Mouse (Mus musculus) CH12.LX (cell line): ENCODE results near the gene Trim40.

Experiments
- CHD1 ChIP-seq: IDR thresholded peaks from 2 replicates; pipeline ENCODE4 v1.6.1; 2012; ENCODE audit warnings: low read depth, low read length, improper control_type of control experiment, inconsistent platforms
- CTCF ChIP-seq, 2 experiments: IDR thresholded peaks in 1 of 2; conservative IDR thresholded peaks in 1 of 2; 2 replicates each; pipeline ENCODE4 v1.5.1; 2011 to 2012; ENCODE audit warnings: low read depth in 2 of 2, low read length in 2 of 2, improper control_type of control experiment in 1 of 2, inconsistent platforms in 1 of 2, mild to moderate bottlenecking in 1 of 2, moderate library complexity in 1 of 2
- EP300 ChIP-seq: IDR thresholded peaks from 2 replicates; pipeline ENCODE4 v1.6.1; 2011; ENCODE audit warnings: low read length, improper control_type of control experiment
- KAT2A ChIP-seq: IDR thresholded peaks from 2 replicates; pipeline ENCODE4 v1.6.1; 2012; ENCODE audit warnings: low read length, improper control_type of control experiment, inconsistent platforms; ENCODE audit not compliant: insufficient replicate concordance
- MAFK ChIP-seq: IDR thresholded peaks from 2 replicates; pipeline ENCODE4 v1.6.1; 2011; ENCODE audit warnings: low read length, improper control_type of control experiment; ENCODE audit not compliant: insufficient replicate concordance
- MAX ChIP-seq: IDR thresholded peaks from 2 replicates; pipeline ENCODE4 v1.6.1; 2011; ENCODE audit warnings: low read length, improper control_type of control experiment
- MYC ChIP-seq: IDR thresholded peaks from 2 replicates; pipeline ENCODE4 v1.6.1; 2011; ENCODE audit warnings: low read depth, mild to moderate bottlenecking, improper control_type of control experiment, low read length
- POLR2A ChIP-seq: IDR thresholded peaks from 2 replicates; pipeline ENCODE4 v1.6.1; 2011; ENCODE audit warnings: low read depth, mild to moderate bottlenecking, improper control_type of control experiment, low read length
- POLR2AphosphoS2 ChIP-seq: IDR thresholded peaks from 2 replicates; pipeline ENCODE4 v1.6.1; 2011; ENCODE audit warnings: low read depth, low read length, improper control_type of control experiment
- SIN3A ChIP-seq: IDR thresholded peaks from 2 replicates; pipeline ENCODE4 v1.6.1; 2012; ENCODE audit warnings: low read length, improper control_type of control experiment, inconsistent platforms
- TBP ChIP-seq: conservative IDR thresholded peaks from 2 replicates; pipeline ENCODE4 v1.6.1; 2011; ENCODE audit warnings: low read depth, low read length, improper control_type of control experiment
- UBTF ChIP-seq: IDR thresholded peaks from 2 replicates; pipeline ENCODE4 v1.6.1; 2012; ENCODE audit warnings: low read depth, mild to moderate bottlenecking, inconsistent platforms, low read length, improper control_type of control experiment, moderate library complexity
- USF2 ChIP-seq: conservative IDR thresholded peaks from 2 replicates; pipeline ENCODE4 v1.6.1; 2011; ENCODE audit warnings: low read depth, low read length, improper control_type of control experiment
- ZKSCAN1 ChIP-seq: IDR thresholded peaks from 2 replicates; pipeline ENCODE4 v1.6.1; 2012; ENCODE audit warnings: low read depth, inconsistent platforms, low read length, improper control_type of control experiment, borderline replicate concordance

- peak; percentile 76 to 93 for TF ChIP-seq CTCF (conservative IDR thresholded peaks at IDR 0.05 in 1 of 2, IDR thresholded peaks at IDR 0.05 in 1 of 2; ENCODE audit: low read depth in 2 of 2, low read length in 2 of 2)
- TF ChIP-seq POLR2A, result no peak
- no peak for TF ChIP-seq CHD1
- no peak for TF ChIP-seq MAFK
- TF ChIP-seq TBP, result no peak
- no peak for TF ChIP-seq EP300
- TF ChIP-seq POLR2AphosphoS2, result no peak
- TF ChIP-seq MAX, result no peak
- TF ChIP-seq ZKSCAN1, result no peak
- TF ChIP-seq USF2, result no peak
- TF ChIP-seq UBTF, result no peak
- no peak for TF ChIP-seq MYC
- no peak for TF ChIP-seq KAT2A
- TF ChIP-seq SIN3A, result no peak
Measured at GRCm38 (mm10) chr17:36915076-36915475, 25.2 kb upstream of the Trim40 start.
